Mouse (Mus musculus) ES-Bruce4 (cell line): ENCODE results near the gene Asgr2. TPM values are rescaled to one million over a fixed set of nuclear protein-coding genes. Genes with fewer than 3 reads are reported as not detected.
A peak's percentile ranks its signal among the peaks of the same experiment; 100 is the strongest.

Experiments used
- H3K27ac ChIP-seq: 2 replicates; pipeline ENCODE4 v1.5.1; 2012; ENCODE audit warnings: low read length, inconsistent platforms; ENCODE audit not compliant: insufficient read depth
- H3K27me3 ChIP-seq: 2 replicates; pipeline ENCODE4 v1.6.1; 2012; ENCODE audit warnings: mild to moderate bottlenecking, low read length, inconsistent platforms; ENCODE audit not compliant: control insufficient read depth, poor library complexity, insufficient read depth, severe bottlenecking
- H3K36me3 ChIP-seq: 2 replicates; pipeline ENCODE4 v1.6.1; 2012; ENCODE audit warnings: inconsistent platforms, mild to moderate bottlenecking, low read length, moderate library complexity; ENCODE audit not compliant: control insufficient read depth, poor library complexity, insufficient read depth, severe bottlenecking
- H3K4me1 ChIP-seq: one replicate; pipeline ENCODE4 v1.8.1; 2011; ENCODE audit warnings: low read length; ENCODE audit not compliant: control insufficient read depth, insufficient read depth
- H3K4me3 ChIP-seq: 2 replicates; pipeline ENCODE4 v1.5.1; 2011; ENCODE audit warnings: low read depth, mild to moderate bottlenecking, low read length
- H3K9ac ChIP-seq: 2 replicates; pipeline ENCODE4 v1.6.1; 2012; ENCODE audit warnings: low read depth, mild to moderate bottlenecking, inconsistent platforms; ENCODE audit not compliant: poor library complexity, severe bottlenecking
- H3K9me3 ChIP-seq: replicated peaks from 2 replicates; pipeline ENCODE4 v1.6.1; 2012; ENCODE audit warnings: mild to moderate bottlenecking, low read length, inconsistent platforms; ENCODE audit not compliant: control insufficient read depth, poor library complexity, insufficient read depth, severe bottlenecking
- CTCF ChIP-seq: IDR thresholded peaks from one replicate; pipeline ENCODE4 v1.8.1; 2011; ENCODE audit warnings: low read depth, low read length
- EP300 ChIP-seq: IDR thresholded peaks from 2 replicates; pipeline ENCODE4 v1.6.1; 2011; ENCODE audit warnings: low read depth, low read length; ENCODE audit not compliant: insufficient read depth
- POLR2A ChIP-seq: IDR thresholded peaks from one replicate; pipeline ENCODE4 v1.8.1; 2011; ENCODE audit warnings: low read length; ENCODE audit not compliant: insufficient read depth
- polyA plus RNA-seq: library from polyadenylated mRNA; stranded (reverse); fragments of >200 nt; gene quantifications from 2 replicates; pipeline ENCODE4 v1.2.4, GENCODE M21; 2011; ENCODE audit warnings: low read depth; ENCODE audit not compliant: missing spikeins, insufficient read depth, insufficient read length

Gene Asgr2
- polyA plus RNA-seq, 1 experiment, result not detected

GRCm38 (mm10) chr11:70053898-70054570, 38.4 kb upstream of the Asgr2 start, which contains the start of gene Asgr1:
Gene Asgr1 (plus strand): TSS chr11:70054085.
- H3K36me3 ChIP-seq, result no peaks in the 10 kb centered on the region
- no peaks in the 10 kb centered on the region for H3K27me3 ChIP-seq
- H3K9me3 ChIP-seq, result no peaks in the 10 kb centered on the region
- no peak within 1 kb of the TSS for H3K9ac ChIP-seq
- no peak within 1 kb of the TSS for H3K27ac ChIP-seq
- TF ChIP-seq CTCF, result no peak
- TF ChIP-seq POLR2A, result no peak
- no peak for TF ChIP-seq EP300
- H3K4me1 ChIP-seq, result no peaks in the 10 kb centered on the region
- no peak within 1 kb of the TSS for H3K4me3 ChIP-seq

GRCm38 (mm10) chr11:70055618-70056214, 36.7 kb upstream of the Asgr2 start:
- no peaks in the 10 kb centered on the region for H3K9me3 ChIP-seq
- H3K4me3 ChIP-seq, result no peak overlapping the region
- no peak overlapping the region for H3K9ac ChIP-seq
- TF ChIP-seq CTCF, result peak; percentile 88
- TF ChIP-seq POLR2A, result no peak
- no peaks in the 10 kb centered on the region for H3K27me3 ChIP-seq
- H3K27ac ChIP-seq, result no peak overlapping the region
- H3K36me3 ChIP-seq, result no peaks in the 10 kb centered on the region
- no peaks in the 10 kb centered on the region for H3K4me1 ChIP-seq

GRCm38 (mm10) chr11:70057805-70058204, 34.6 kb upstream of the Asgr2 start:
- H3K27ac ChIP-seq, result no peak overlapping the region
- TF ChIP-seq EP300, result no peak
- TF ChIP-seq POLR2A, result no peak
- no peak for TF ChIP-seq CTCF

GRCm38 (mm10) chr11:70059930-70060329, 32.5 kb upstream of the Asgr2 start:
- TF ChIP-seq CTCF (no peak), POLR2A (no peak), EP300 (no peak)

More at GRCm38 (mm10) chr11:70057805-70058204, 34.6 kb upstream of the Asgr2 start:
- no peaks in the 10 kb centered on the region for H3K9me3 ChIP-seq
- H3K9ac ChIP-seq, result no peak overlapping the region
- H3K36me3 ChIP-seq, result no peaks in the 10 kb centered on the region
- H3K27me3 ChIP-seq, result no peaks in the 10 kb centered on the region
- no peaks in the 10 kb centered on the region for H3K4me1 ChIP-seq
- H3K4me3 ChIP-seq, result no peak overlapping the region

GRCm38 (mm10) chr11:70063053-70063452, 29.4 kb upstream of the Asgr2 start:
- H3K9me3 ChIP-seq, result no peaks in the 10 kb centered on the region
- TF ChIP-seq POLR2A, result no peak
- TF ChIP-seq EP300, result no peak
- TF ChIP-seq CTCF, result no peak
- no peak overlapping the region for H3K27ac ChIP-seq
- H3K4me1 ChIP-seq, result no peaks in the 10 kb centered on the region
- H3K27me3 ChIP-seq, result no peaks in the 10 kb centered on the region
- H3K36me3 ChIP-seq, result no peaks in the 10 kb centered on the region
- no peak overlapping the region for H3K9ac ChIP-seq
- H3K4me3 ChIP-seq, result no peak overlapping the region

More at GRCm38 (mm10) chr11:70059930-70060329, 32.5 kb upstream of the Asgr2 start:
- no peaks in the 10 kb centered on the region for H3K4me1 ChIP-seq
- no peak overlapping the region for H3K9ac ChIP-seq
- no peaks in the 10 kb centered on the region for H3K9me3 ChIP-seq
- no peaks in the 10 kb centered on the region for H3K36me3 ChIP-seq
- no peak overlapping the region for H3K27ac ChIP-seq
- H3K27me3 ChIP-seq, result no peaks in the 10 kb centered on the region
- no peak overlapping the region for H3K4me3 ChIP-seq

GRCm38 (mm10) chr11:70066701-70067100, 25.7 kb upstream of the Asgr2 start:
- TF ChIP-seq POLR2A (no peak), EP300 (no peak), CTCF (no peak)
- no peak overlapping the region for H3K9ac ChIP-seq
- no peaks in the 10 kb centered on the region; the same call in 1 of the 2 replicates for H3K9me3 ChIP-seq
- H3K4me1 ChIP-seq, result no peaks in the 10 kb centered on the region
- no peak overlapping the region for H3K27ac ChIP-seq
- H3K27me3 ChIP-seq, result no peaks in the 10 kb centered on the region
- H3K4me3 ChIP-seq, result no peak overlapping the region
- H3K36me3 ChIP-seq, result no peaks in the 10 kb centered on the region
